Mouse (Mus musculus) midbrain, embryonic 16.5 days (tissue): ENCODE data around the gene Heatr6. TPM values are rescaled to one million over a fixed set of nuclear protein-coding genes. Genes with fewer than 3 reads are reported as not detected.

Experiments
- ATAC-seq: fragments of 200-750 bp; cut with Nextera tagmentation; 2 replicates; pipeline ENCODE4 v1.8.0; 2017; ENCODE audit warnings: moderate TSS enrichment
- H3K27ac ChIP-seq: fragments of 300-500 bp; sonication (generic); 2 replicates; pipeline ENCODE4 v1.5.1; 2014; ENCODE audit warnings: mild to moderate bottlenecking, low read length, mixed read lengths
- H3K27me3 ChIP-seq: fragments of 300-500 bp; sonication (generic); 2 replicates; pipeline ENCODE4 v1.6.1; 2014; ENCODE audit warnings: low read depth, low read length, mixed read lengths; ENCODE audit not compliant: control insufficient read depth, insufficient read depth
- H3K36me3 ChIP-seq: fragments of 300-500 bp; sonication (generic); 2 replicates; pipeline ENCODE4 v1.6.1; 2014; ENCODE audit warnings: mild to moderate bottlenecking, low read length, moderate library complexity, mixed read lengths; ENCODE audit not compliant: control insufficient read depth, insufficient read depth
- H3K4me1 ChIP-seq: fragments of 300-500 bp; sonication (generic); 2 replicates; pipeline ENCODE4 v1.6.1; 2014; ENCODE audit warnings: mild to moderate bottlenecking, low read length, mixed read lengths; ENCODE audit not compliant: control insufficient read depth, insufficient read depth
- H3K4me2 ChIP-seq: fragments of 300-500 bp; sonication (generic); 2 replicates; pipeline ENCODE4 v1.6.1; 2014; ENCODE audit warnings: mild to moderate bottlenecking, low read length, mixed read lengths
- H3K4me3 ChIP-seq: fragments of 300-500 bp; sonication (generic); 2 replicates; pipeline ENCODE4 v1.5.1; 2014; ENCODE audit warnings: low read depth, mild to moderate bottlenecking, low read length, moderate library complexity, mixed read lengths
- H3K9ac ChIP-seq: fragments of 300-500 bp; sonication (generic); 2 replicates; pipeline ENCODE4 v1.6.1; 2014; ENCODE audit warnings: low read depth, low read length, mixed read lengths
- H3K9me3 ChIP-seq: fragments of 300-500 bp; sonication (generic); replicated peaks from 2 replicates; pipeline ENCODE4 v1.6.1; 2014; ENCODE audit warnings: mild to moderate bottlenecking, low read length, mixed read lengths; ENCODE audit not compliant: control insufficient read depth, poor library complexity, severe bottlenecking
- WGBS: fragments of 180-500 bp; shearing (Covaris S2); extraction: QIAGEN DNeasy Blood & Tissue Kit; methylation state at CpG from one replicate; pipeline ENCODE4 v1.1.7; 2014; 5-methylcytosine and 5-hydroxymethylcytosine counted together
- polyA plus RNA-seq: library from polyadenylated mRNA; unstranded; fragments of >200 nt; fragmentation: Nextera tagmentation; extraction: Ambion mirVana; gene quantifications from 2 replicates; pipeline ENCODE4 v1.2.1, GENCODE M21; 2015

Heatr6 gene
- polyA plus RNA-seq: 32.2 and 37.6 TPM in 2 replicates

DNA sequence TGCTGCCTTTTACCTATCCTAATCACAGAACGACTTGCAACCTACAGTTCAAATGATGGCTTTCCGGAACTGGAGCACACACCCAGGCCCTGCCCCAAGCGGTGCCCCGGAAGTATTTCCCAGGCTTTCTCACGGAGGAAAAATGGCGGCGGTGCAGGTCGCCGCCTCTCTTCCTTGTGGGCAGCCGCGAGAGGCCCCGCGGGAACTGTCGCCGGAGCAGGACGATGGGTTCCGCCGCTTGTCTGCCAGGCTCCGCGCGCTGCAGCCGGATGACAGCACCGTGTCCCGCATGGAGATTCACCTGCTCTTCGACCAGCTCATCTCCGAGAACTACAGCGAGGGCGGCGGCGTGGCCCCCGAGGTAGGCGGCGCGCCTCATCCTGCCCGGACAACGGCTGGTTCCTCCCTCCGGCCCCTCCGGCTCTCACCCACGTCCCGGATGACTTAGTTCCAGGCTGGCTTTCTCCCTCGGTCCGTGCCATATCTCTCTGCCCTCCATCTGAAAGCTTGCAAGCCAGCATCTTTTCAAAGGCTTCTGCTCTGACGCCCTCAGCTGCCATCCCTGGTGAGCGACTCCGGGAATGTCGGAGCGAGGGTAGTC is at the start of gene Heatr6:
Gene Heatr6 (plus strand): TSS at position 116 of the 601 bp plus-strand sequence.
- Histone ChIP-seq H3K27ac (peak within 1 kb of the TSS; percentile 96), H3K9me3 (no peaks in the 10 kb centered on the region), H3K36me3 (peaks cover 12% of the 10 kb centered on the region; the same call in 1 of the 2 replicates), H3K9ac (peak within 1 kb of the TSS; percentile 93), H3K4me1 (peaks cover 16% of the 10 kb centered on the region), H3K27me3 (peaks cover 10% of the 10 kb centered on the region), H3K4me2 (peak within 1 kb of the TSS; percentile 75), H3K4me3 (peak within 1 kb of the TSS; percentile 85)
- peak; percentile 95 for ATAC-seq
- WGBS: under 1% methylated on average over 47 of the region's 47 CpGs

DNA sequence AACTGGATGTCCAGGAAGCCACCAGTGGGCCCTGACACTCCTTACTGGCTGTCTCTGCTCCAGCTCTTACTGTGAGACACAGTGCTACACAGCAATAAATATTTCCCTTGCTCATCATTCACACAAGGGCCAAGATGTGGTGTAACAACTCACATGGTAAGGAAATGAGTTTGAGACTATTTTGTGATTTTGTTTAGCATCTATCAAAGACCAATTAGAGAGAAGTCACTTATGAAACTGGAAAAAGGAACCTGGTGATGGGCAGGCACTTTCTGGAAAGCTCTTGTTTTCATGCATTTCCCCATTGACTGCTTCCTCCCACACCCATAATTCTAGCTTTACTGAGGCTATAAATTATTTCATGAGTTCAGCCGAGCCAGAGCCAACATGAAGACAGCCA is 49.8 kb upstream of the Heatr6 start, which contains the start of gene Wfdc17:
Gene Wfdc17 (plus strand): TSS at position 287 of the 400 bp plus-strand sequence.
- H3K4me2 ChIP-seq: no peak within 1 kb of the TSS
- no peaks in the 10 kb centered on the region for H3K27me3 ChIP-seq
- no peak within 1 kb of the TSS for H3K27ac ChIP-seq
- ATAC-seq: no peak
- H3K9ac ChIP-seq: no peak within 1 kb of the TSS
- 64% methylated on average over 1 of the region's 1 CpGs for WGBS
- no peaks in the 10 kb centered on the region for H3K9me3 ChIP-seq
- no peaks in the 10 kb centered on the region for H3K4me1 ChIP-seq
- H3K36me3 ChIP-seq: no peaks in the 10 kb centered on the region
- no peak within 1 kb of the TSS for H3K4me3 ChIP-seq

DNA sequence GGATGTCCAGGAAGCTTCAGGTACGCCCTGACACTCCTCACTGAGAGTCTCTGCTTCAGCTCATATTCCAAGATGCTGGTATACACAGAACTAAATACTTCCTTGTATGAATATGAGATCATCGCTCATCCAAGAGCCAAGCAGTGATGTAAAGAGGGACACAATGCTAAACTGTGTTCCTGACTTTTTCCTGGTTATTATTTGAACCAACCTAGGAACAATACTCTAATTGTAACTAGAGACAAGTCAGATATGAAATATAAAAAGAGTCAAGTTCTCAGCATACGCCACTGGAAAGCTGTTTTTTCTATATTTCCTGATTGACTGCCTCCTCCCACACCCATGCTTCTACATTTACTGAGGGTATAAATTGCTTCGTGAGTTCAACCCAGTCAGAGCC is 44.8 kb upstream of the Heatr6 start, which contains the start of gene Wfdc18:
Gene Wfdc18 (plus strand): TSS at position 301 of the 400 bp plus-strand sequence.
- Histone ChIP-seq H3K9ac (no peak within 1 kb of the TSS), H3K36me3 (no peaks in the 10 kb centered on the region), H3K9me3 (no peaks in the 10 kb centered on the region), H3K4me3 (no peak within 1 kb of the TSS), H3K4me1 (no peaks in the 10 kb centered on the region), H3K27me3 (no peaks in the 10 kb centered on the region), H3K4me2 (no peak within 1 kb of the TSS), H3K27ac (no peak within 1 kb of the TSS)
- 71% methylated on average over 4 of the region's 4 CpGs for WGBS
- ATAC-seq: no peak

DNA sequence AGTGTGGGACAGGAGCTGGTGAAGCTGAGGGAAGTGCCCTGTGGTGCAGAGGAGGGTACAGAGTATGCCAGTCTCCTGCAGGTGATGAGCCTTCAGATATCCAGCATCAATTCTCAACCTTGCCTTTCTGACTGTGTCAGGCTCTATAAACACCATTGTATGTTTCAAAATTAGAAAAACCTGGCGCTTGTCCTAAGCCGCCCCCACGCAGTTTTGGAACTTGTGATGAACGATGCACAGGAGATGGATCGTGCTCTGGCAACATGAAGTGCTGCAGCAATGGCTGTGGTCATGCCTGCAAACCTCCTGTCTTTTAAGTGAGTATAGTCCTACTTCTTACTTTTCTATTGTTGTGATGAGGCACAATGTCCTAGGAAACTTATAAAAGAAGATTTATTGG is 43.8 kb upstream of the Heatr6 start:
- Histone ChIP-seq H3K4me3 (no peak overlapping the region), H3K36me3 (no peaks in the 10 kb centered on the region), H3K4me1 (no peaks in the 10 kb centered on the region), H3K4me2 (no peak overlapping the region), H3K27ac (no peak overlapping the region), H3K27me3 (no peaks in the 10 kb centered on the region), H3K9me3 (no peaks in the 10 kb centered on the region), H3K9ac (no peak overlapping the region)
- no peak for ATAC-seq
- 90% methylated on average over 5 of the region's 5 CpGs for WGBS

DNA sequence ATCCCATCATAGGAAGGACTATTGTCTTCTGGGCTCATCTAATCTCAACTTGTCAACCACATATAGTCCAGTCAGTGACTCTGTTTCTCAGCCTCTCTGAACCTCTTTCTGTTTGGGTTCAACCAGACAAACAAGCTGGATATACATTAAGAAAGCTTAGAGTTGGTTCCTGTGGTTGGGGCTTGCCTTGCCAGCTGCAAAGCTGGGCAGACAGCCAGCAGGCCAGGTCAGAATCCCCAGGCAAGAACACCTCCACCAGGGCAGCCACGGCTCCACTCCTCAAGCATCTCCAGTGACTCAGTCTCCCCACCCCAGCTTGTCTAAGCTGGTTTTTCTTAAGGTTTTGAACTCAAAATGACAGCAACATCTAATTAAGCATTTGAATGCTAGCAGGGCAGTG is 40.8 kb upstream of the Heatr6 start:
- no peak overlapping the region for H3K9ac ChIP-seq
- WGBS: 86% methylated on average over 1 of the region's 1 CpGs
- no peak overlapping the region for H3K4me3 ChIP-seq
- no peak overlapping the region for H3K4me2 ChIP-seq
- H3K4me1 ChIP-seq: no peaks in the 10 kb centered on the region
- no peak overlapping the region for H3K27ac ChIP-seq
- no peak for ATAC-seq
- H3K9me3 ChIP-seq: no peaks in the 10 kb centered on the region
- H3K27me3 ChIP-seq: no peaks in the 10 kb centered on the region
- no peaks in the 10 kb centered on the region for H3K36me3 ChIP-seq

DNA sequence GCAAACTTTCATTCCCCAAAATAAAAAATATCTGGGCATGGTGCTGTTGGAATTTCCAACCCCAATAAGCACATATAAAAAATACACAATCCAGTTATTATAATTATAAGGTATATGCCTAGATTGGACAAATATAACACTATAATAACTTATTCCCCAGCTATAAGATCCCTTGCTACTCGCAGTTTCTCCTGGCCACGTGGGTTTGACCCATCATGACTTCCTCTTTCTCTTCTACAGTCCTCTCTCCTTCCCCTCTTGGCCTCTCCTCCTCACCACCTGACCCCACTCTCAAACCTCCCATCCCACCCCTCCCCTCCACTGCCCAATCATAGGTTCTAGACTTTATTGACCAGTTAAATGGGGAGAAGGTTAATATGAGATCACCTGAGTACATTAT is 39.6 kb upstream of the Heatr6 start:
- H3K27ac ChIP-seq: no peak overlapping the region
- no peak overlapping the region for H3K4me2 ChIP-seq
- H3K9me3 ChIP-seq: no peaks in the 10 kb centered on the region
- H3K27me3 ChIP-seq: no peaks in the 10 kb centered on the region
- H3K4me1 ChIP-seq: no peaks in the 10 kb centered on the region
- H3K9ac ChIP-seq: no peak overlapping the region
- H3K4me3 ChIP-seq: no peak overlapping the region
- no peak for ATAC-seq
- no peaks in the 10 kb centered on the region for H3K36me3 ChIP-seq
- 93% methylated on average over 2 of the region's 2 CpGs for WGBS

DNA sequence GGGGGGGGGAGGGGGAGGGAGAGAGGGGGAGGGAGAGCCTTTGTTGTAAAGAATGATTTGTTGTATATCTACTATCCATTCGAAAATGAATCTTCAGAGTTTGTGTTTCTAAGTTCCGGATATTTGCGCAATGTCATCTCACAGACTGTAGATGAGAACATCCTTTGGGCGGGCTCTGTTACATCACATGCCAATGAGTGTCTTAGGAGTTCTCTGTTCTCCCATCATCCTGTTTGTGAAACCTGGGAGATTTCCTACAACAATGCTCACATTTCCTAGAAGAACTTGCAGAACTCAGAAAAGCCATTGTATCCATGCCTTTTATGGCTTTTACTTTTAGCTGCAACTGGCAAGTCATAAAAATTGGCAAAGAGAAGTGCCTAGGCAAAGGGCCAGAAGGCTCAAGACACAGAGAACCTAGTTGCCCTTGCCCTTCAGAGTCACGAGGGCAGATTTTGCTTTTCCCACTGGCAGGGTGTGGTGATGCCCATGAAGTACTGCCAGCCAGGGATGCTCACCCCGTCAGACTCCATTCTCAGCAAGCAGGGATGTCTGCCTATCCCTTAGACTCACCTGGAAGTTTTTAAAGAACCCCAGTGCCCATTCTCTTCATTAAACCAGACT is 36.3 kb upstream of the Heatr6 start:
- no peak overlapping the region for H3K4me2 ChIP-seq
- ATAC-seq: no peak
- H3K9me3 ChIP-seq: no peaks in the 10 kb centered on the region
- 88% methylated on average over 6 of the region's 6 CpGs for WGBS
- H3K27ac ChIP-seq: no peak overlapping the region
- no peak overlapping the region for H3K9ac ChIP-seq
- H3K4me3 ChIP-seq: no peak overlapping the region
- H3K36me3 ChIP-seq: no peaks in the 10 kb centered on the region
- no peaks in the 10 kb centered on the region for H3K4me1 ChIP-seq
- H3K27me3 ChIP-seq: no peaks in the 10 kb centered on the region

DNA sequence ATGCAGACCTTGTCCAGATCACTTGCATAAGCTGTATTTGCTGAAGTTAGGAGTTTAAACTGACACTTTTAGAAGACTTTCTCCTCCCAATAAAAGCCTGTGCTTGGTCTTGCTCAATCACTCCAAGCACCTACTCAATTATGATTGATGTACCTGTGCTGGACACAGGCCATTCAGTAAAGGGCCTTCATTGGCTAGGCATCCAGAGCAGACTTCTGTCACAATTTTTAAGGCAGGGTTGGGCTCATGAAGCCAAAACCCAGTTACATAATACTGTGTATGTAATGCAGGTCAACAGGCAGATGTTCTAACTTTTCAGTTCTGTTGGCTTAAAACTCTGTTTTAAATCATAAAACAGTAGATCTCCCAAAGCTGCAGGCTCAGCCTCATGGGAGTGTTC is 32.7 kb upstream of the Heatr6 start:
- no peaks in the 10 kb centered on the region for H3K4me1 ChIP-seq
- no peaks in the 10 kb centered on the region for H3K27me3 ChIP-seq
- no peak overlapping the region for H3K9ac ChIP-seq
- H3K9me3 ChIP-seq: no peaks in the 10 kb centered on the region
- H3K4me3 ChIP-seq: no peak overlapping the region
- ATAC-seq: no peak
- no peak overlapping the region for H3K27ac ChIP-seq
- no peaks in the 10 kb centered on the region for H3K36me3 ChIP-seq
- H3K4me2 ChIP-seq: no peak overlapping the region

DNA sequence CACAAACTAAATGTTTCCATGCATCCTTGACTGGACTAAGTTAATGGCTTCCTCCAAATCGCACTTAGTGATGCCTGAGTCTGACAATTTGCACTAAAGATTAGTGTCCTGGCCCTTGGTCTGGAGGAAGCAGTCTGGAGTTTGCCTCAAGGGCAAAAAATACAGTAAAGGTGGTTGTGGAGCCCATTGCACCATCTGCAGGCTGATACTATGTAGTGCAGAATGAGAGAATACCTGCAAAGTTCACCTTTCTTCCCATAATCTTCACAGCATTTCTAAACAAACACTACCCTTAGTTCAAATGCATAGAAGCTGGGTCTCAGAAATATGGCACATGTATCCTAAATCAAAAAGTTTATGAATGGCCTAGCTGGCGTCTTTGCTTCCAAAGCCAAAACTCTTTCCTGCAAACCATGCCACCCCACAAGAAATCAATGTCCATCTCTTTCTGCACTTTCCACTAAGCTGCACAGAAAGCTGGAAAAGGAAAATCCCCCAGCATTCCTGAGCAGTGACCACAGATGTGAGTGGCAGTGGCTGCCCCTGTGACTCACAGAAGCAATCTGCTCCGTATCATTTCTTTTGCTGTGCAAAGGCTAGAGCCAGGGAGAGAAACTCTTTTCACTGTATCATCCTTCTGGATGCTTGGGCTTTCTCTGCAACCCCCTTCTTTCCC is 24.6 kb upstream of the Heatr6 start:
- H3K36me3 ChIP-seq: no peaks in the 10 kb centered on the region
- H3K27ac ChIP-seq: no peak overlapping the region
- no peaks in the 10 kb centered on the region for H3K27me3 ChIP-seq
- no peak overlapping the region for H3K9ac ChIP-seq
- no peaks in the 10 kb centered on the region for H3K4me1 ChIP-seq
- H3K4me2 ChIP-seq: no peak overlapping the region
- 62% methylated on average over 3 of the region's 3 CpGs for WGBS
- H3K4me3 ChIP-seq: no peak overlapping the region
- ATAC-seq: no peak
- H3K9me3 ChIP-seq: peaks cover 2% of the 10 kb centered on the region; the same call in 1 of the 2 replicates
